Mouse (Mus musculus) testis, postnatal 14 days (tissue): ENCODE data around the gene Hoxa13.

ENCODE experiments used
- DNase-seq: peaks from one replicate; pipeline ENCODE4 v3.0.0; 2021; ENCODE audit warnings: low spot score

The Hoxa13 gene

GRCm38 (mm10) chr6:52208868-52209684 is 51.6 kb downstream of the Hoxa13 start:
- DNase-seq = peak; percentile 6

GRCm38 (mm10) chr6:52208072-52208867 is 52.4 kb downstream of the Hoxa13 start, which contains the start of gene Hoxa6:
TSS of gene Hoxa6 (minus strand) at chr6:52208722.
- no peak for DNase-seq
